Mouse (Mus musculus): ENCODE measurements around the gene Pgf. TPM values are rescaled to one million over a fixed set of nuclear protein-coding genes. Genes with fewer than 3 reads are reported as not detected.
A peak's percentile ranks its signal among the peaks of the same experiment; 100 is the strongest.

Gene Pgf
- polyA plus RNA-seq, 1 experiment from 2014 or later, result 16.9 TPM

GRCm38 (mm10) chr12:85193146-85193545, 15.6 kb upstream of the Pgf start:
- no peaks in the 10 kb centered on the region for H3K27me3 ChIP-seq (ENCODE audit: insufficient read depth, low read length)
- H3K4me3 ChIP-seq (ENCODE audit: low read length), result no peak overlapping the region
- H3K9me3 ChIP-seq (ENCODE audit: low read length), result no peaks in the 10 kb centered on the region
- H3K4me2 ChIP-seq (replicated peaks; ENCODE audit: low read depth, low read length), result no peak overlapping the region
- no peak for ATAC-seq (ENCODE audit: low FRiP score, low TSS enrichment)
- 0 out of 2 replicates have a peak overlapping the region, but pooled peaks have one; percentile 31 for H3K9ac ChIP-seq (replicated peaks; ENCODE audit: low read length)
- H3K27ac ChIP-seq (ENCODE audit: low read length), result peak overlapping the region; percentile 30; the same call in 1 of the 2 replicates
- 82% methylated on average over 10 of the region's 10 CpGs for WGBS
- no peaks in the 10 kb centered on the region for H3K36me3 ChIP-seq (ENCODE audit: insufficient read depth, low read length)
- H3K4me1 ChIP-seq (ENCODE audit: insufficient read depth, low read length), result peaks cover 43% of the 10 kb centered on the region

GRCm38 (mm10) chr12:85192461-85193108, 15.0 kb upstream of the Pgf start:
- no peaks in the 10 kb centered on the region for H3K36me3 ChIP-seq (ENCODE audit: insufficient read depth, low read length)
- no peak overlapping the region for H3K4me3 ChIP-seq (ENCODE audit: low read length)
- WGBS, result 20% methylated on average over 19 of the region's 19 CpGs
- H3K27me3 ChIP-seq (ENCODE audit: insufficient read depth, low read length), result no peaks in the 10 kb centered on the region
- peak overlapping the region; percentile 32; the same call in 1 of the 2 replicates for H3K9ac ChIP-seq (replicated peaks; ENCODE audit: low read length)
- peak overlapping the region; percentile 30; the same call in 1 of the 2 replicates for H3K27ac ChIP-seq (ENCODE audit: low read length)
- H3K4me2 ChIP-seq (replicated peaks; ENCODE audit: low read depth, low read length), result peak overlapping the region; percentile 21
- peaks cover 38% of the 10 kb centered on the region for H3K4me1 ChIP-seq (ENCODE audit: insufficient read depth, low read length)
- H3K9me3 ChIP-seq (ENCODE audit: low read length), result no peaks in the 10 kb centered on the region
- ATAC-seq (ENCODE audit: low FRiP score, low TSS enrichment), result peak; percentile 66

DNA sequence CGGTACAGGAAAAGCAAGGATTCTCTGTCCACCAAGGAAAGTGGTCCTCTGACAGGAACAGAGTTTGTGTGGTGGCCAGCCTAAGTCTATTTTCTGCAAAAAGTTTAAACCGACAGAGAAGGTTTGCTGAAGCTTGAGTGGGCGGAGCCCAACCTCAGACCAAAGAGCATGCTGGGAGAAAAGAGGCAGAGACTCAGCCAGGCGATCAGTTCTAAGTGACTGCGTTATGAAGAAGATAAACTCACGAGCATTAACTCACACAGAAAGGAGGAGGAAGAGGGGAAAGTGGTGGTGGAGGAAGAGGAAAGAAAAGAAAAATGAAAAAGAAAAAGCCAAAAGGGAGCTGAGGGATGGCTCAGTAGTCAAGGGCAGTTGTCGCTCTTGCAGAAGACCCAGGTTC, 12.7 kb upstream of the Pgf start:
- ATAC-seq (ENCODE audit: low FRiP score, low TSS enrichment), result no peak
- no peaks in the 10 kb centered on the region for H3K9me3 ChIP-seq (ENCODE audit: low read length)
- peaks cover 22% of the 10 kb centered on the region for H3K4me1 ChIP-seq (ENCODE audit: insufficient read depth, low read length)
- no peak overlapping the region for H3K9ac ChIP-seq (replicated peaks; ENCODE audit: low read length)
- H3K36me3 ChIP-seq (ENCODE audit: insufficient read depth, low read length), result no peaks in the 10 kb centered on the region
- 77% methylated on average over 7 of the region's 7 CpGs for WGBS
- H3K4me2 ChIP-seq (replicated peaks; ENCODE audit: low read depth, low read length), result no peak overlapping the region
- no peaks in the 10 kb centered on the region for H3K27me3 ChIP-seq (ENCODE audit: insufficient read depth, low read length)
- no peak overlapping the region for H3K27ac ChIP-seq (ENCODE audit: low read length)
- H3K4me3 ChIP-seq (ENCODE audit: low read length), result no peak overlapping the region

DNA sequence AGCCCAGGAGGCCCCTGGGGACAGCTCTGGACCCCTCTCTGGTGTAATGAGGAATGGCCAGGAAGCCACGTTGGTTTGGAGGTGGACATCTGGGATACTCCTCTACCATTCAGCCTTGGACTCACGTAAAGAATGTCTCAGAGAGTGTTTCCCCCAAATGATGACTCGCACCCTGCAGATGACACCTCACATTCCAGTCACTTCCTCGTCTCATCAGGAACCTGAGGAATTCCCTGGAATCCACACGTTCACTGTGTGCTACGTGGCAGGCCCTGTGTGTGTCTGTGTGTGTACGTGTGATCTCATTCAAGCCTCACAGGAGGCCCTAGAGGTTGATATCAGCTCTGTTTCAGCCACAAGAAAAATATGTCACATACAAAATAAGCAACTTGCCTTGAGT, 8.8 kb upstream of the Pgf start:
- Histone ChIP-seq H3K27ac (ENCODE audit: low read length) (no peak overlapping the region), H3K4me3 (ENCODE audit: low read length) (no peak overlapping the region), H3K4me2 (replicated peaks; ENCODE audit: low read depth, low read length) (no peak overlapping the region), H3K36me3 (ENCODE audit: insufficient read depth, low read length) (no peaks in the 10 kb centered on the region), H3K9me3 (ENCODE audit: low read length) (no peaks in the 10 kb centered on the region), H3K4me1 (ENCODE audit: insufficient read depth, low read length) (peaks cover 13% of the 10 kb centered on the region), H3K9ac (replicated peaks; ENCODE audit: low read length) (no peak overlapping the region), H3K27me3 (ENCODE audit: insufficient read depth, low read length) (peaks cover 3% of the 10 kb centered on the region; the same call in 1 of the 2 replicates)
- WGBS, result 61% methylated on average over 7 of the region's 7 CpGs
- ATAC-seq (ENCODE audit: low FRiP score, low TSS enrichment), result no peak

DNA sequence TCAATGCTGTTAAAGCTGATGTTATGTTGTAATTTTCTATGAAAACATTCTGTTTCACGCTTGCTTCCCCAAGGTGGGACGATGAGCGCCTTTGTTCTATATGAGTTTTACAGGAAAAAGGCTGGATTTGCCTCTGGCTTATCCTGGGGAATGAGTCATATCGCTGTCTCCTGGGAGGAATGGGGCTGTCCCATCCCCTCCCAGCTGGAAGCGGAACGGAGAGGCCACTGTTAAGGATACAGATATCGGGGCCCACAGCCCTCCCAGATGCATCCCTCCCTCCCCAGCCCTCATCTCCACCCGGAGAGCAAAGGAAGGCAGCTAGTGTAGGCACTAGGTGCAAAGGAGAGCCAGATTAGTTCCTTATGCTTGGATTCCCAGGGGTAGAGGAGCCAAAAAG, 8.2 kb upstream of the Pgf start:
- 63% methylated on average over 8 of the region's 8 CpGs for WGBS
- Histone ChIP-seq H3K4me3 (ENCODE audit: low read length) (no peak overlapping the region), H3K27me3 (ENCODE audit: insufficient read depth, low read length) (peaks cover 3% of the 10 kb centered on the region; the same call in 1 of the 2 replicates), H3K36me3 (ENCODE audit: insufficient read depth, low read length) (no peaks in the 10 kb centered on the region), H3K4me2 (replicated peaks; ENCODE audit: low read depth, low read length) (no peak overlapping the region), H3K9me3 (ENCODE audit: low read length) (no peaks in the 10 kb centered on the region), H3K27ac (ENCODE audit: low read length) (no peak overlapping the region), H3K9ac (replicated peaks; ENCODE audit: low read length) (no peak overlapping the region), H3K4me1 (ENCODE audit: insufficient read depth, low read length) (peaks cover 13% of the 10 kb centered on the region)
- ATAC-seq (ENCODE audit: low FRiP score, low TSS enrichment), result no peak

DNA sequence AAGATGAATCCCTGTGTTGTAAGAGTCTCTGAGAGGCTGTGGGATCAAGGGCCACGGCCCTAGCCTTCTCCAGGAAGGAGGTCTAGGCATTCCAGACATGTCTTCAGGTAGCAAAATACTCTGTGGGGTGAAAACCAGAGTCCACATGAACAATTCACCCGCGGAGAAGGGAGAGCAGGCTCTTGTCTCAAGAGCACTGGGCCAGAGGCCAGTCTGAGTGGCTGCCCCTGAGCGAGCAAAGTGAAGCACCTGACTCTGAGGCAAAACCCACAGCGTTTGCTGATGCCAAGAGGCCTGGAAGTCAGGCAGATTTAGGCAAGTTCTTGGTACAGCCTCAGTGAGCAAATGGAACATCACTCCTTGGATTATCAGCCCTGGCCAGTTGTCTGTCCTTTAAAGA, 6.5 kb upstream of the Pgf start:
- 53% methylated on average over 5 of the region's 5 CpGs for WGBS
- Histone ChIP-seq H3K27ac (ENCODE audit: low read length) (no peak overlapping the region), H3K4me2 (replicated peaks; ENCODE audit: low read depth, low read length) (no peak overlapping the region), H3K4me1 (ENCODE audit: insufficient read depth, low read length) (peaks cover 13% of the 10 kb centered on the region), H3K9me3 (ENCODE audit: low read length) (no peaks in the 10 kb centered on the region), H3K9ac (replicated peaks; ENCODE audit: low read length) (no peak overlapping the region), H3K27me3 (ENCODE audit: insufficient read depth, low read length) (peaks cover 3% of the 10 kb centered on the region; the same call in 1 of the 2 replicates), H3K36me3 (ENCODE audit: insufficient read depth, low read length) (no peaks in the 10 kb centered on the region), H3K4me3 (ENCODE audit: low read length) (no peak overlapping the region)
- ATAC-seq (ENCODE audit: low FRiP score, low TSS enrichment), result no peak

DNA sequence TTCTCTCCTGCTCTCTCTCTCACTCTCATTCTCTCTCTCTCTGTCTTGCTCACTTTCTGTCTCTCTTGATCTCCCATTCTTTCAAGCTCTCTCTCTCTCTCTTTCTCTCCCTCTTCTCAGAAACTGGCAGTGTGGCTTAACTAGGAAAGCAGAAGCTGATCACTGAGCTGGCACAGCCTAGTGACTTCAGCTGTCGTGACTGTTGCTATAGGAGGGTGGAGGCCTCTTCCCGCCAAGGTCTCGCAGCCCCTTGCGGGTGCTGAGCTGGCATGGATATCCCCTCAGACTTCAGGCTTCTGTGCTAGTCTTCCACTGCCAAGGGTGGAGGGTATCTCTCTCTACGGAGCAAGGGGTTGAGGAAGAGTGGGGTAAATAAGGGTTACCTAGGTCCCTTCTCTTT, 5.3 kb upstream of the Pgf start:
- no peak for ATAC-seq (ENCODE audit: low FRiP score, low TSS enrichment)
- WGBS, result 60% methylated on average over 5 of the region's 5 CpGs
- H3K4me3 ChIP-seq (ENCODE audit: low read length), result no peak overlapping the region
- H3K27me3 ChIP-seq (ENCODE audit: insufficient read depth, low read length), result peaks cover 3% of the 10 kb centered on the region; the same call in 1 of the 2 replicates
- no peak overlapping the region for H3K4me2 ChIP-seq (replicated peaks; ENCODE audit: low read depth, low read length)
- peaks cover 16% of the 10 kb centered on the region for H3K4me1 ChIP-seq (ENCODE audit: insufficient read depth, low read length)
- no peak overlapping the region for H3K9ac ChIP-seq (replicated peaks; ENCODE audit: low read length)
- H3K9me3 ChIP-seq (ENCODE audit: low read length), result no peaks in the 10 kb centered on the region
- H3K27ac ChIP-seq (ENCODE audit: low read length), result no peak overlapping the region
- H3K36me3 ChIP-seq (ENCODE audit: insufficient read depth, low read length), result no peaks in the 10 kb centered on the region

DNA sequence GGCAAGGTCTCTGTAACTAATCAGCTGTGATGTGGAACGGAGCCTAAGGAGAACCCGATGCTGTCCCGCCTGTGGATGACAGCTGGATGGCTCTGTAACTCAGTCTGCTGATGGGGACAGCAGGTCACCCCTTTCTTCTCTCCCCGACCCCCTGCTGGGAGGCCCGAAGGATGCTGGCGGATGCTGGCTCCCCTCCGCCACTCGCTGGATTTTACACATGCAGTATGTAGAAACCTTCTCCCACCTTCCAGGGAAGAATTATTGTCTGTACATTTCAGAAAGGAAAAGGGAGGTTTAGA, 4.7 kb upstream of the Pgf start:
- no peaks in the 10 kb centered on the region for H3K36me3 ChIP-seq (ENCODE audit: insufficient read depth, low read length)
- peaks cover 22% of the 10 kb centered on the region for H3K4me1 ChIP-seq (ENCODE audit: insufficient read depth, low read length)
- peaks cover 3% of the 10 kb centered on the region; the same call in 1 of the 2 replicates for H3K27me3 ChIP-seq (ENCODE audit: insufficient read depth, low read length)
- no peak overlapping the region for H3K4me2 ChIP-seq (replicated peaks; ENCODE audit: low read depth, low read length)
- WGBS, result 11% methylated on average over 8 of the region's 8 CpGs
- no peak overlapping the region for H3K4me3 ChIP-seq (ENCODE audit: low read length)
- H3K27ac ChIP-seq (ENCODE audit: low read length), result no peak overlapping the region
- 0 out of 2 replicates have a peak overlapping the region, but pooled peaks have one; percentile 33 for H3K9ac ChIP-seq (replicated peaks; ENCODE audit: low read length)
- 0 out of 2 replicates have a peak, but pooled peaks have one; percentile 28 for ATAC-seq (ENCODE audit: low FRiP score, low TSS enrichment)
- H3K9me3 ChIP-seq (ENCODE audit: low read length), result no peaks in the 10 kb centered on the region

DNA sequence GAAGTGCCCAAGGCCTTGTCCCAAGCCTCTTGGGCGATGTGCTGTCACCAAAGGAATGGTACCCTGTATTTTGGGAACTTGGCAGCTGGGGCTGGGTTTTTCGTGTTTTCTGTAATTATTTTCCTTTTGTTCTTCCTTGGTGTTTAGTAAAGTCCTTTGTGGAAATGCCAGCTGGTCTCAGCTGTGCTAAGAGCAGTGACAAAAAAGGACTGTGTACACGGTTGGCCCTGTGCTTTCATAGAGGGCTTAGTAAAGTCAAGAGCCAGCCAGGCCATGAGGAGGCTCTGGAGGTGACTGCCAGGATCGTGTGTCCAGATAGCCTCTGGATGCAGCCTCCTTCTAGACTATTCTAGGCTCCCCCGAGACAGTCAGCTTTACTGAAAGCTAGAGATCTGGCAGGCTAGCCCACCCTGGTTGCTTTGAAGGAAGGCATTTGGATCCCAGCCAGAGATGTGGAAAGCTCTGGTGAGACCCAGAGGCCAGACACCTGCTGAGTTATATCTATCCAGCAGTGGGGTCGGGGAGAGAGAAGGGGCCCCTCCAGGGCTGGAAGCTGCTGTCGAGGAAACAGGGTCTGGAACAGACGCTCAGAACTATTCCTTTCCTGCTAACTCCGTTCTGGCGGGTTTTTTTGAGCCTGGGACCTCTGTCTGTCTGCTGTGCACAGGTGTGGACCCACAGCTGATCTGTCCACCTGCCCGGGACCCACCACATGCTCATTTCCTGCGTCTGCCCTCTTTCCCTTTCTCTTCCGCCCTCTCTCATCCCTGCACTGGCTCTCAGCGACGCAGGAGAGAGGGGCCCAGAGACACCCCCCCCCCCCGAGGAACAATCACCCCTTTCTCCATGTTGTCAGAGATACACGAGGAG, 4.1 kb upstream of the Pgf start:
- WGBS, result 23% methylated on average over 17 of the region's 17 CpGs

GRCm38 (mm10) chr12:85178294-85178693, 704 bp upstream of the Pgf start:
- Histone ChIP-seq H3K4me1 (ENCODE audit: insufficient read depth, low read length) (peaks cover 45% of the 10 kb centered on the region), H3K4me2 (replicated peaks; ENCODE audit: low read depth, low read length) (no peak overlapping the region), H3K36me3 (ENCODE audit: insufficient read depth, low read length) (no peaks in the 10 kb centered on the region), H3K9ac (replicated peaks; ENCODE audit: low read length) (no peak overlapping the region), H3K27me3 (ENCODE audit: insufficient read depth, low read length) (peaks cover 3% of the 10 kb centered on the region; the same call in 1 of the 2 replicates), H3K9me3 (ENCODE audit: low read length) (no peaks in the 10 kb centered on the region), H3K4me3 (ENCODE audit: low read length) (no peak overlapping the region), H3K27ac (ENCODE audit: low read length) (no peak overlapping the region)
- ATAC-seq (ENCODE audit: low FRiP score, low TSS enrichment), result no peak
- WGBS, result 67% methylated on average over 2 of the region's 2 CpGs

More for the DNA sequence above, 4.1 kb upstream of the Pgf start:
- H3K4me3 ChIP-seq (ENCODE audit: low read length), result no peak overlapping the region
- H3K4me1 ChIP-seq (ENCODE audit: insufficient read depth, low read length), result peaks cover 26% of the 10 kb centered on the region
- H3K9ac ChIP-seq (replicated peaks; ENCODE audit: low read length), result 0 out of 2 replicates have a peak overlapping the region, but pooled peaks have one; percentile 33
- peaks cover 3% of the 10 kb centered on the region; the same call in 1 of the 2 replicates for H3K27me3 ChIP-seq (ENCODE audit: insufficient read depth, low read length)
- no peak for ATAC-seq (ENCODE audit: low FRiP score, low TSS enrichment)
- no peak overlapping the region for H3K27ac ChIP-seq (ENCODE audit: low read length)
- no peaks in the 10 kb centered on the region for H3K9me3 ChIP-seq (ENCODE audit: low read length)
- H3K4me2 ChIP-seq (replicated peaks; ENCODE audit: low read depth, low read length), result no peak overlapping the region
- no peaks in the 10 kb centered on the region for H3K36me3 ChIP-seq (ENCODE audit: insufficient read depth, low read length)
